9 mouse cellular contexts compared by ENCODE assay signal in genomic region chr7:79799048-79799447, GRCm38 (mm10). TPM values are rescaled to one million over a fixed set of nuclear protein-coding genes. Genes with fewer than 3 reads are reported as not detected.
DNase-seq lines count a peak whose midpoint lies in the region; ATAC-seq and TF ChIP-seq lines count a peak whose summit lies in the region.
"Had no signal": no experiment of that assay in that cellular context is flagged by ENCODE, and none has a peak within 500 bp of the region (broad histone marks: within the 10 kb centered on the region; RNA-seq: fewer than 3 reads in every experiment).

No protein-coding gene starts in this region.

- no peak overlapping the region for H3K9ac ChIP-seq in hindbrain, embryonic 14.5 days
- H3K9ac ChIP-seq in hindbrain, embryonic 16.5 days (ENCODE audit: low read depth, low read length): no peak overlapping the region
- H3K9ac ChIP-seq in forebrain, embryonic 14.5 days (ENCODE audit: low read length): no peak overlapping the region
- H3K9ac ChIP-seq in hindbrain, postnatal 0 days (replicated peaks; ENCODE audit: low read length): no peak overlapping the region
- H3K9ac ChIP-seq: neural tube, embryonic 12.5 days had no signal

- peak; percentile 85 for DNase-seq in hindbrain, embryonic 14.5 days (ENCODE audit: low spot score)
- peak; percentile 72 for DNase-seq in brain, adult 2 months (ENCODE audit: low read depth, low spot score)
- peak; percentile 77 for DNase-seq in forebrain, embryonic 14.5 days (ENCODE audit: low spot score)
- DNase-seq in hindbrain, postnatal 0 days (ENCODE audit: low spot score): peak; percentile 85
- DNase-seq in left cerebral cortex, postnatal 10 days (ENCODE audit: extremely low spot score in 1 of 2, low spot score in 2 of 2): peak; percentile 75 to 77
- peak; percentile 30 to 49 for DNase-seq in natural killer cell, adult 2 months (ENCODE audit: low spot score in 2 of 2)
- peak; percentile 59 for DNase-seq in thymus, adult 2 months

- WGBS in hindbrain, embryonic 14.5 days: 5% methylated on average over 8 of the region's 8 CpGs
- WGBS in hindbrain, embryonic 16.5 days: 4% methylated on average over 8 of the region's 8 CpGs
- WGBS in forebrain, embryonic 14.5 days: 1% methylated on average over 8 of the region's 8 CpGs
- 4% methylated on average over 8 of the region's 8 CpGs for WGBS in hindbrain, postnatal 0 days
- WGBS in thymus, adult 2 months: 3% methylated on average over 8 of the region's 8 CpGs

- H3K27me3 ChIP-seq in hindbrain, embryonic 14.5 days (ENCODE audit: control insufficient read depth, insufficient read depth, low read length): peaks cover 10% of the 10 kb centered on the region
- H3K27me3 ChIP-seq in hindbrain, embryonic 16.5 days (replicated peaks; ENCODE audit: control insufficient read depth, insufficient read depth, low read length): peaks cover under 1% of the 10 kb centered on the region
- 0 out of 2 replicates have a peak, but pooled peaks cover 5% of the 10 kb centered on the region for H3K27me3 ChIP-seq in forebrain, embryonic 14.5 days (replicated peaks; ENCODE audit: control insufficient read depth, insufficient read depth, low read length)
- 0 out of 2 replicates have a peak, but pooled peaks cover 7% of the 10 kb centered on the region for H3K27me3 ChIP-seq in hindbrain, postnatal 0 days (ENCODE audit: insufficient read depth, low read length)
- H3K27me3 ChIP-seq in thymus, adult 2 months (ENCODE audit: control insufficient read depth, insufficient read depth, low read length): no peaks in the 10 kb centered on the region; the same call in 1 of the 2 replicates

- H3K27ac ChIP-seq in hindbrain, embryonic 14.5 days: no peak overlapping the region
- no peak overlapping the region for H3K27ac ChIP-seq in hindbrain, embryonic 16.5 days (ENCODE audit: low read depth, low read length)
- no peak overlapping the region for H3K27ac ChIP-seq in forebrain, embryonic 14.5 days (ENCODE audit: low read depth, low read length)
- H3K27ac ChIP-seq in hindbrain, postnatal 0 days: no peak overlapping the region
- no peak overlapping the region for H3K27ac ChIP-seq in thymus, adult 2 months (ENCODE audit: control insufficient read depth, insufficient read depth, low read length)
- H3K27ac ChIP-seq: neural tube, embryonic 12.5 days had no signal

- TF ChIP-seq CTCF in hindbrain, postnatal 0 days (IDR thresholded peaks at IDR 0.05; ENCODE audit: low read depth): peak; percentile 91
- peak; percentile 45; the same call in 1 of the 2 replicates for TF ChIP-seq CTCF in thymus, adult 2 months (IDR thresholded peaks at IDR 0.05; ENCODE audit: borderline replicate concordance, control insufficient read depth, extremely low read depth, insufficient read depth, low read length, poor library complexity)

- no peaks in the 10 kb centered on the region for H3K4me1 ChIP-seq in hindbrain, embryonic 14.5 days (replicated peaks; ENCODE audit: control insufficient read depth, insufficient read depth, low read length)
- H3K4me1 ChIP-seq in hindbrain, embryonic 16.5 days (ENCODE audit: control insufficient read depth, insufficient read depth, low read depth, low read length): no peaks in the 10 kb centered on the region
- H3K4me1 ChIP-seq in forebrain, embryonic 14.5 days (ENCODE audit: control insufficient read depth, insufficient read depth, low read length): no peaks in the 10 kb centered on the region
- no peaks in the 10 kb centered on the region for H3K4me1 ChIP-seq in hindbrain, postnatal 0 days (ENCODE audit: insufficient read depth, low read length)
- no peaks in the 10 kb centered on the region for H3K4me1 ChIP-seq in thymus, adult 2 months (replicated peaks; ENCODE audit: control insufficient read depth, insufficient read depth, low read length)
- H3K4me1 ChIP-seq: neural tube, embryonic 12.5 days had no signal

- no peak for ATAC-seq in hindbrain, embryonic 14.5 days (ENCODE audit: low FRiP score)
- no peak for ATAC-seq in hindbrain, embryonic 16.5 days
- ATAC-seq in forebrain, embryonic 14.5 days: peak; percentile 40; the same call in 1 of the 2 replicates
- ATAC-seq in hindbrain, postnatal 0 days: no peak

- no peaks in the 10 kb centered on the region for H3K9me3 ChIP-seq in hindbrain, embryonic 14.5 days (ENCODE audit: control insufficient read depth, low read length)
- no peaks in the 10 kb centered on the region for H3K9me3 ChIP-seq in hindbrain, embryonic 16.5 days (ENCODE audit: control insufficient read depth, low read length)
- no peaks in the 10 kb centered on the region for H3K9me3 ChIP-seq in forebrain, embryonic 14.5 days (replicated peaks; ENCODE audit: control insufficient read depth, low read length)
- H3K9me3 ChIP-seq in hindbrain, postnatal 0 days (ENCODE audit: low read length): no peaks in the 10 kb centered on the region
- H3K9me3 ChIP-seq: neural tube, embryonic 12.5 days had no signal

- intact Hi-C loops in left cerebral cortex, postnatal 10 days (cut with DNase I): loop anchor here (2.0 to 10.0 kb wide), 2 partner anchors 116 to 196 kb away; no protein-coding TSS in a partner anchor

- no peak overlapping the region for H3K4me3 ChIP-seq in hindbrain, embryonic 14.5 days (replicated peaks; ENCODE audit: low read length)
- H3K4me3 ChIP-seq in hindbrain, embryonic 16.5 days (ENCODE audit: low read length): no peak overlapping the region
- H3K4me3 ChIP-seq in forebrain, embryonic 14.5 days (ENCODE audit: low read depth, low read length): no peak overlapping the region
- no peak overlapping the region for H3K4me3 ChIP-seq in hindbrain, postnatal 0 days (ENCODE audit: low read length)
- H3K4me3 ChIP-seq in thymus, adult 2 months (ENCODE audit: control insufficient read depth, insufficient read depth, low read length): no peak overlapping the region
- H3K4me3 ChIP-seq: neural tube, embryonic 12.5 days had no signal

- TF ChIP-seq POLR2A in thymus, adult 2 months (IDR thresholded peaks at IDR 0.05; ENCODE audit: control insufficient read depth, extremely low read depth, insufficient read depth, low read length, poor library complexity): no peak

- no peaks in the 10 kb centered on the region for H3K36me3 ChIP-seq in hindbrain, embryonic 14.5 days (replicated peaks; ENCODE audit: control insufficient read depth, insufficient read depth)
- H3K36me3 ChIP-seq in hindbrain, embryonic 16.5 days (ENCODE audit: control insufficient read depth, insufficient read depth, low read length): no peaks in the 10 kb centered on the region
- no peaks in the 10 kb centered on the region for H3K36me3 ChIP-seq in forebrain, embryonic 14.5 days (ENCODE audit: control insufficient read depth, insufficient read depth, low read length)
- no peaks in the 10 kb centered on the region for H3K36me3 ChIP-seq in hindbrain, postnatal 0 days (ENCODE audit: insufficient read depth, low read length)
- no peaks in the 10 kb centered on the region for H3K36me3 ChIP-seq in thymus, adult 2 months (ENCODE audit: control insufficient read depth, insufficient read depth, low read length)
- H3K36me3 ChIP-seq: neural tube, embryonic 12.5 days had no signal

- H3K4me2 ChIP-seq in hindbrain, embryonic 14.5 days (replicated peaks): no peak overlapping the region
- H3K4me2 ChIP-seq in hindbrain, embryonic 16.5 days (ENCODE audit: low read length): no peak overlapping the region
- no peak overlapping the region for H3K4me2 ChIP-seq in forebrain, embryonic 14.5 days (ENCODE audit: low read length)
- no peak overlapping the region for H3K4me2 ChIP-seq in hindbrain, postnatal 0 days (ENCODE audit: low read depth, low read length)
- H3K4me2 ChIP-seq: neural tube, embryonic 12.5 days had no signal

RNA-seq across cellular contexts. Expression of gene Mesp1, which starts 5.5 kb away (rescaled TPM):
- 0.16 TPM in 1 of 2 replicates, not detected in the other for polyA plus RNA-seq in hindbrain, embryonic 14.5 days (2014; fragmentation: Nextera tagmentation; extraction: Ambion mirVana)
- polyA plus RNA-seq in hindbrain, embryonic 16.5 days (2015; fragmentation: Nextera tagmentation; extraction: Ambion mirVana): 0.29 and 0.44 TPM in 2 replicates
- not detected in 2 replicates for polyA plus RNA-seq in forebrain, embryonic 14.5 days (2014; fragmentation: Nextera tagmentation; extraction: Ambion mirVana)
- 0.32 and 0.52 TPM in 2 replicates for total RNA-seq in hindbrain, postnatal 0 days (2014; rRNA removed)
- 0.63 and 0.83 TPM in 2 replicates for polyA plus RNA-seq in hindbrain, postnatal 0 days (2015; fragmentation: Nextera tagmentation; extraction: Ambion mirVana)
- 1 to 10 TPM in 1 of 2 experiments, under 1 TPM in 1; 0.36 to 1.1 TPM for total RNA-seq in left cerebral cortex, postnatal 10 days (2021)
- 0.45 and 0.62 TPM in 2 replicates for polyA plus RNA-seq in thymus, adult 2 months (2012; rRNA removed)
- polyA plus RNA-seq: neural tube, embryonic 12.5 days had no signal

RNA-seq across cellular contexts. Expression of gene Mesp2, which starts 11.5 kb away (rescaled TPM):
- 1.3 and 1.4 TPM in 2 replicates for polyA plus RNA-seq in hindbrain, embryonic 14.5 days (2014; fragmentation: Nextera tagmentation; extraction: Ambion mirVana)
- polyA plus RNA-seq in hindbrain, embryonic 16.5 days (2015; fragmentation: Nextera tagmentation; extraction: Ambion mirVana): 1.5 and 1.7 TPM in 2 replicates
- 1.9 and 2.2 TPM in 2 replicates for polyA plus RNA-seq in forebrain, embryonic 14.5 days (2014; fragmentation: Nextera tagmentation; extraction: Ambion mirVana)
- total RNA-seq in hindbrain, postnatal 0 days (2014; rRNA removed): 1.5 and 1.7 TPM in 2 replicates
- polyA plus RNA-seq in hindbrain, postnatal 0 days (2015; fragmentation: Nextera tagmentation; extraction: Ambion mirVana): 1.1 and 1.5 TPM in 2 replicates
- total RNA-seq in left cerebral cortex, postnatal 10 days (2021): 1 to 10 TPM; 1.4 to 2.6 TPM
- polyA plus RNA-seq in thymus, adult 2 months (2012; rRNA removed): 0.41 and 0.47 TPM in 2 replicates

RNA-seq across cellular contexts. Expression of gene Wdr93, which starts 56.1 kb away (rescaled TPM):
- 0.57 and 1.0 TPM in 2 replicates for polyA plus RNA-seq in hindbrain, embryonic 14.5 days (2014; fragmentation: Nextera tagmentation; extraction: Ambion mirVana)
- 0.51 and 0.52 TPM in 2 replicates for polyA plus RNA-seq in hindbrain, embryonic 16.5 days (2015; fragmentation: Nextera tagmentation; extraction: Ambion mirVana)
- 0.46 and 0.52 TPM in 2 replicates for polyA plus RNA-seq in forebrain, embryonic 14.5 days (2014; fragmentation: Nextera tagmentation; extraction: Ambion mirVana)
- total RNA-seq in hindbrain, postnatal 0 days (2014; rRNA removed): 0.54 and 1.3 TPM in 2 replicates
- polyA plus RNA-seq in hindbrain, postnatal 0 days (2015; fragmentation: Nextera tagmentation; extraction: Ambion mirVana): 0.24 and 0.30 TPM in 2 replicates
- total RNA-seq in left cerebral cortex, postnatal 10 days (2021): under 1 TPM in 1 of 2 experiments, not detected in 1; 0.34 TPM
- polyA plus RNA-seq in thymus, adult 2 months (2012; rRNA removed): 0.22 and 0.24 TPM in 2 replicates

RNA-seq across cellular contexts. Expression of gene Pex11a, which starts 56.1 kb away (rescaled TPM):
- polyA plus RNA-seq in hindbrain, embryonic 14.5 days (2014; fragmentation: Nextera tagmentation; extraction: Ambion mirVana): 14.3 and 14.4 TPM in 2 replicates
- polyA plus RNA-seq in hindbrain, embryonic 16.5 days (2015; fragmentation: Nextera tagmentation; extraction: Ambion mirVana): 13.2 and 13.6 TPM in 2 replicates
- polyA plus RNA-seq in forebrain, embryonic 14.5 days (2014; fragmentation: Nextera tagmentation; extraction: Ambion mirVana): 15.1 and 16.7 TPM in 2 replicates
- 2.9 and 3.2 TPM in 2 replicates for total RNA-seq in hindbrain, postnatal 0 days (2014; rRNA removed)
- polyA plus RNA-seq in hindbrain, postnatal 0 days (2015; fragmentation: Nextera tagmentation; extraction: Ambion mirVana): 13.5 and 14.0 TPM in 2 replicates
- 1 to 10 TPM; 9.0 to 9.8 TPM for total RNA-seq in left cerebral cortex, postnatal 10 days (2021)
- 5.0 and 8.1 TPM in 2 replicates for polyA plus RNA-seq in thymus, adult 2 months (2012; rRNA removed)
